Mouse (Mus musculus) retina, embryonic 14.5 days (tissue): ENCODE measurements around the gene Poln.

ENCODE experiments used
- DNase-seq: peaks from one replicate; pipeline ENCODE4 v3.0.0-alpha.2; 2015; ENCODE audit warnings: low spot score

Poln gene

DNA sequence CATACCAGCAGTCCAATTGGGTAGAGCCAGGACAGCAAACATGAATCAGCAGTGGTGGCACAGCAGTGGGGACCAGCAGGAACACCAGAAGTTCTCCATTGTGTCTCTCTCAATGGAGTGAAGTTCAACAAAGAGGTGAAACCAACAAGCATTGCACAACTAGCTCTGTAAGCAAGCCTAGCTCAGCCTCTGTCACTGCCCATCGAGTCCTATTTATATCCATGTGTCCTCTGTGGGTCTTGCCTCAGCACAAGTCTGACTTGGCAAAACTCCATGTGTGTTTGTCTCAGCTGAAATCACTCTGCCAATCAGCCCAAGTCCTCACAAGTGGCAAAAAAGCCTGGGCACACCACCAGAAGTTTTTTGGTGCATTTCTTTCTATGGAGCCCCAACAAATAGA lies 63.6 kb downstream of the Poln start:
- no peak for DNase-seq

DNA sequence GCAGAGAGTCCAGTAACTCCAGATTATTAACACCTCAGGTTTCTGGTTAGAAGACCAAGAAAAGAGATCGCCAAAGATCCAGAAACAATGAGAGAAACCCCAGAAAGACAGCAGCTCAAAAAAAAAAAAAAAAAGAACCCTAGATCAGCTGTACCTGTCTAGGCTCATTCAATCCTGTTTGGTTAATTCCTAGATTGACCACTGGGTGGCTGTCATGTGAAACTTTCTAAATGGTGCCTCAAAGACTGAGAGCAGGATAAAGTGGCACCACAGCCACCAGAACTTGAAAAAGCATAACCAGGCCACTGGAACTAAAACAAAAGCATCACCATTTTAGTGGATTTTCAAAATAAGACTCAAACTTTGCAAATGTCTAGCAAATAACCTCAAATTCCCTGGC lies 71.9 kb downstream of the Poln start:
- DNase-seq = peak; percentile 78

DNA sequence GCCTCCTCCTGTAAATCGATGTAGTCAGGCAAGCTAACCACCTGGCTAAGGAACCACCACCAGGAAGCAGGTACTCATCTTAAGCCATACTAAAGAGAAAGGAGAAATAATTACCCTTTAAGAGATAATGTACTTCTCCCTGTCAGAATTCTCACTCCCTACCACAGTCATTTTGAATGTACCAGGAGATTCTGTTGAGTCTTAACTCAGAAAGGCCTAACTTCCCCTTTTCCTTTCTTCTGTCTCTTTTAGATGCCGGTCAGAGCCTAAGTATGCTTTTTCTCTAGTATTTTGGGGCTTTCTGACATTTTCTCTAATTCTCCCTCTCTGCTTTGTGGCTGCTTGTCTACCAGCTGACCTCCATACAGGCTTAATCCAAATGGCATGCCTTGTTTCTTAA lies 76.2 kb downstream of the Poln start:
- no peak for DNase-seq

- no peak for DNase-seq
These were observed 136.7 kb downstream of the Poln start for GRCm38 (mm10) chr5:34032520-34032919.

GRCm38 (mm10) chr5:34031022-34031421 lies 138.2 kb downstream of the Poln start:
- DNase-seq = no peak

GRCm38 (mm10) chr5:34030101-34030500 lies 139.1 kb downstream of the Poln start:
- no peak for DNase-seq

DNA sequence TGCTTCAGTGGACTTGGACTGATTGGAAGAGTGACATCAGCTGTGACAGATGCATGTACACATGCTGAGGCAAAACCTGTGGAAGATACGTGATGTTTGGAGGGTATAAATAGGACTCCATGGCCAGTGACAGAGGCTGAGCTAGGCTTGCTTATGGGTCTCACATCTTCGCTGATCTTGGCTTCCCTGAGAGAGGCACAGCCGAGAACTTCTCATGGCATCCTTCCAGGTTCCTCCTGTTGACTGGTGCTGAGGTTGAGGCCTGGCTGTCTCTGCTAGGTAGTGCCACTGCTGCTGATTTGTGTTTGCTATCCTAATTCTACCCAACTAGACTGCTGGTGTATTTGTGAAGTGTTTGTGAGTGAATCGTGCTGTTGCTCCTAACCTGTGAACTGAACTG lies 150.3 kb downstream of the Poln start:
- DNase-seq = no peak

- peak; percentile 51 for DNase-seq
These were observed 154.6 kb downstream of the Poln start for GRCm38 (mm10) chr5:34014652-34015051.

DNA sequence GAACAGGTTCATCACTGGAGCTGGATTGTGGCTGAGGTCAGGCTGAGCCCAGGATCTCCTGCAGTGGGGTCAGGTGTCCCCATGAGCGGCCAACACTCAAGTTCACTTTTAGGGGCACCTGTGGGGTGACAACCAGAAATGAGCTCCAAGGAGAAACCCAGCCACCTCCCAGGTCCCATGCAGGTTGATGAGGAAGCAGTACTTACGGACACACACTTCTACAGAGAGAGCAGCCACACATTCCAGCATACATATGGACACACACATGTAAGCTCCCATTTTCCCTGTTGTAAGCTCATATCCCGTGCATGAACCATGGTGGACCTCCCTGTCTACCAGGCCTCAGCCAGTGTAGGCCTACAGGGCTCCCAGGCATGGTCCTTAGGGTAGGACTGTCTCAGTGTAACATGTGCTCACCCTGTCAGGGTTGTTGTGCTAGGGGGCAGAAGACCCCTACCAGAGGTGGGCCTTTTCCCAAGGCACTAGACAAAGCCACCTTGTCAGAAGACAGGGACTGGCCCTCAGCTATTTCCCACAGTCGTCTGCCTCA lies 161.8 kb downstream of the Poln start:
- DNase-seq = no peak

- DNase-seq = no peak
These were observed 162.4 kb downstream of the Poln start for GRCm38 (mm10) chr5:34006832-34007231.

- DNase-seq = no peak
These were observed 164.6 kb downstream of the Poln start for GRCm38 (mm10) chr5:34004618-34005017.

DNA sequence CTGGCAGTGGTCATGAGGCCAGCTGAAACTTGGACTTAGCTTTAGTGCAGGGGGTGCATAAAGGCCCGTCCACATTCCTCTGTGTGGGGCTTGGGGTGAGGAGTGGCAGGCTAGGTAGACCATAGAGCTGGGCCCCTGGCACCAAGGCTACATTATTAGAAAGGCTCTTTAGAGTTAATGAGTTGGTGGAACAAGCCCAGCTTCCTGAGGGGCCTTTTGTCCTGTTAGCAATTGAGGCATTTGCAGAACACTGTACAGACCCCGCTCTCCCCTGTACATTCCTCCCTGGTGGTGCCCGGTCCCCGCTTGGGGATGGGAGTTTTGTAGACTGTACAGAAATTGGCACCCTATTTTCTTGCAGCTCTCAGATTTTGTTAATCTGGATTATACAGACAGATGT lies 166.6 kb downstream of the Poln start:
- DNase-seq = no peak

GRCm38 (mm10) chr5:34001401-34001800 lies 167.8 kb downstream of the Poln start:
- no peak for DNase-seq

GRCm38 (mm10) chr5:34000809-34001208 lies 168.4 kb downstream of the Poln start:
- DNase-seq = no peak

GRCm38 (mm10) chr5:33999466-34000090 lies 169.7 kb downstream of the Poln start:
- no peak for DNase-seq

GRCm38 (mm10) chr5:33998505-33998877 lies 170.8 kb downstream of the Poln start:
- no peak for DNase-seq

GRCm38 (mm10) chr5:33997829-33998504 lies 171.3 kb downstream of the Poln start:
- DNase-seq = no peak

DNA sequence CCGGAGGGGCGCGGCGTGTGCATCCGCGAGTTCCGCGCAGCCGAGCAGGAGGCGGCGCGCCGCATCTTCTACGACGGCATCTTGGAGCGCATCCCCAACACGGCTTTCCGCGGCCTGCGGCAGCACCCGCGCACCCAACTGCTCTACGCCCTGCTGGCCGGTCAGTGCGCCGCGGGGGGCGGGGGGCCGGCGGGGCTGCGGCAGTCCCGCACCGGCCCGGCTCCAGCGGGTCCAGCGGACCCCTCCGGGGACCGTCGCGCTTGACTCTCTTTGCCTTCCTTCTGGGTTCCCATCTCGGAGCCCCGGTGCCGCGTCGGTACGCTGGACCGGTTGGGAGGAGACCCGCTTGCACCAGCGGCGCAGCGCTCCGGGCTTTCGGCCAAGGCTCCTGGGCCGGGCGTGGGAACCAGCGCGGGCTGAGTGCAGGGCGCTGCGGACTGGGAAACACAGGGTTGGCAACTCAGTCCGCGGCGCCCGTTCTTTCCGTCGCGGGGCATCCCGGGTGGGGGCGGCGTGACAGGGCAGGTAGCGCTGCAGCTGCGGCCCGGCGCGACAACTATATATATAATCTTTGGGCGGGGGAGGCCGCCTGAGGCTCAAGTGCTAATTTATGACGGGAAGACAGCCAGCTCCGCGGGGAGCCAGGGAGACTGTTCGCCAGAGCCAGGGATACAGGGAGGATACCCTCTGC lies 172.1 kb downstream of the Poln start:
- peak; percentile 54 for DNase-seq

GRCm38 (mm10) chr5:33996694-33997045 lies 172.6 kb downstream of the Poln start:
- no peak for DNase-seq

GRCm38 (mm10) chr5:33995843-33996693 lies 173.2 kb downstream of the Poln start, which contains the start of gene Nat8l:
Gene Nat8l (plus strand): TSS chr5:33995984.
- peak; percentile 87 for DNase-seq

GRCm38 (mm10) chr5:33994671-33995625 lies 174.3 kb downstream of the Poln start:
- DNase-seq = peak; percentile 66
